Comparison of ENCODE assay signal across 18 mouse cellular contexts in genomic region chr11:68462716-68463115, GRCm38 (mm10).
"Had no signal": no experiment of that assay in that cellular context is flagged by ENCODE, and none has a peak within 500 bp of the region (broad histone marks: within the 10 kb centered on the region; RNA-seq: fewer than 3 reads in every experiment).

No protein-coding gene starts in this region.

- H3K9me3 ChIP-seq: limb, embryonic 12.5 days; limb, embryonic 15.5 days; megakaryocyte, embryonic 14.5 days; midbrain, embryonic 10.5 days; midbrain, embryonic 13.5 days had no signal

- ATAC-seq: intestine, embryonic 16.5 days; liver, postnatal 0 days; lung, postnatal 0 days; midbrain, embryonic 13.5 days; midbrain, embryonic 16.5 days had no signal

- H3K36me3 ChIP-seq: limb, embryonic 12.5 days; limb, embryonic 15.5 days; midbrain, embryonic 10.5 days; midbrain, embryonic 13.5 days had no signal

- H3K4me2 ChIP-seq: limb, embryonic 12.5 days; limb, embryonic 15.5 days; liver, embryonic 11.5 days; lung, embryonic 14.5 days; midbrain, embryonic 13.5 days had no signal

- H3K27me3 ChIP-seq: limb, embryonic 12.5 days; midbrain, embryonic 13.5 days had no signal

- H3K27ac ChIP-seq: limb, embryonic 12.5 days; limb, embryonic 15.5 days; liver, embryonic 14.5 days; macrophage; midbrain, embryonic 10.5 days; midbrain, embryonic 13.5 days had no signal

- H3K4me3 ChIP-seq: limb, embryonic 12.5 days; limb, embryonic 15.5 days; megakaryocyte, embryonic 14.5 days; midbrain, embryonic 10.5 days; midbrain, embryonic 13.5 days had no signal

- H3K4me1 ChIP-seq: limb, embryonic 12.5 days; limb, embryonic 15.5 days; megakaryocyte, embryonic 14.5 days; midbrain, embryonic 10.5 days; midbrain, embryonic 13.5 days had no signal

- H3K9ac ChIP-seq: limb, embryonic 12.5 days; limb, embryonic 15.5 days; liver, embryonic 14.5 days; liver, postnatal 0 days; lung, embryonic 14.5 days; midbrain, embryonic 13.5 days had no signal

- DNase-seq: kidney, adult 18-20 months; kidney, adult 9 months; kidney, postnatal 14 days; kidney, postnatal 4 days; left cerebral cortex, postnatal 4 days; liver, postnatal 0 days; lung, embryonic 14.5 days had no signal
